Mouse (Mus musculus) v-Abl transformed pro-B cells (cell line): ENCODE measurements around the gene Paqr5.

Experiments
- in situ Hi-C, 2 experiments: fragments of 400-800 bp; cut with MboI; formaldehyde crosslinking; loops; one replicate each; pipeline ENCODE4 v1.15.1; 2025; ENCODE audit not compliant: unreplicated experiment in 2 of 2

Gene Paqr5

GRCm38 (mm10) chr9:62026600-62026999 lies at the start of gene Paqr5:
Paqr5 (minus strand) TSS chr9:62026856.
- in situ Hi-C loops: loop anchor here in 1 of 2 experiments (25.0 kb wide), 1 partner anchor 536 kb away; no protein-coding TSS in a partner anchor

GRCm38 (mm10) chr9:62062234-62062633 lies 35.6 kb upstream of the Paqr5 start:
- in situ Hi-C loops: no loop called here

GRCm38 (mm10) chr9:62060431-62060830 lies 33.8 kb upstream of the Paqr5 start:
- in situ Hi-C loops: no loop called here

GRCm38 (mm10) chr9:62059941-62060340 lies 33.3 kb upstream of the Paqr5 start:
- in situ Hi-C loops: no loop called here

GRCm38 (mm10) chr9:62057881-62058506 lies 31.3 kb upstream of the Paqr5 start:
- in situ Hi-C loops: no loop called here

- in situ Hi-C loops: no loop called here
Observed at GRCm38 (mm10) chr9:62056206-62056605, 29.6 kb upstream of the Paqr5 start.

GRCm38 (mm10) chr9:62050801-62051200 lies 24.1 kb upstream of the Paqr5 start:
- in situ Hi-C loops: no loop called here

GRCm38 (mm10) chr9:62049166-62049565 lies 22.5 kb upstream of the Paqr5 start:
- in situ Hi-C loops: loop anchor here (10.0 to 25.0 kb wide), 2 partner anchors 506 to 513 kb away; no protein-coding TSS in a partner anchor

- in situ Hi-C loops: loop anchor here (5.0 to 25.0 kb wide), 3 partner anchors 200 to 520 kb away; no protein-coding TSS in a partner anchor
Observed at GRCm38 (mm10) chr9:62042167-62042566, 15.5 kb upstream of the Paqr5 start.

GRCm38 (mm10) chr9:62040008-62040608 lies 13.5 kb upstream of the Paqr5 start:
- in situ Hi-C loops: loop anchor here (5.0 to 25.0 kb wide), 3 partner anchors 202 to 522 kb away; no protein-coding TSS in a partner anchor

GRCm38 (mm10) chr9:62035806-62036205 lies 9.2 kb upstream of the Paqr5 start:
- in situ Hi-C loops: loop anchor here in 1 of 2 experiments (25.0 kb wide), 1 partner anchor 526 kb away; no protein-coding TSS in a partner anchor

- in situ Hi-C loops: loop anchor here in 1 of 2 experiments (25.0 kb wide), 1 partner anchor 530 kb away; no protein-coding TSS in a partner anchor
Observed at GRCm38 (mm10) chr9:62032206-62032605, 5.5 kb upstream of the Paqr5 start.

- in situ Hi-C loops: loop anchor here in 1 of 2 experiments (25.0 kb wide), 1 partner anchor 534 kb away; no protein-coding TSS in a partner anchor
Observed at GRCm38 (mm10) chr9:62028072-62028471, 1.4 kb upstream of the Paqr5 start.

- in situ Hi-C loops: loop anchor here in 1 of 2 experiments (25.0 kb wide), 1 partner anchor 537 kb away; no protein-coding TSS in a partner anchor
Observed at GRCm38 (mm10) chr9:62025056-62025455, 1.6 kb downstream of the Paqr5 start.

GRCm38 (mm10) chr9:62023879-62024278 lies 2.8 kb downstream of the Paqr5 start:
- in situ Hi-C loops: no loop called here

GRCm38 (mm10) chr9:62022961-62023680 lies 3.5 kb downstream of the Paqr5 start:
- in situ Hi-C loops: no loop called here

GRCm38 (mm10) chr9:62021583-62022120 lies 5.0 kb downstream of the Paqr5 start:
- in situ Hi-C loops: no loop called here

GRCm38 (mm10) chr9:62020259-62020658 lies 6.4 kb downstream of the Paqr5 start:
- in situ Hi-C loops: no loop called here

GRCm38 (mm10) chr9:62018229-62019093 lies 8.2 kb downstream of the Paqr5 start:
- in situ Hi-C loops: no loop called here

GRCm38 (mm10) chr9:62017329-62017728 lies 9.3 kb downstream of the Paqr5 start:
- in situ Hi-C loops: no loop called here
